In the genomic region with DNA sequence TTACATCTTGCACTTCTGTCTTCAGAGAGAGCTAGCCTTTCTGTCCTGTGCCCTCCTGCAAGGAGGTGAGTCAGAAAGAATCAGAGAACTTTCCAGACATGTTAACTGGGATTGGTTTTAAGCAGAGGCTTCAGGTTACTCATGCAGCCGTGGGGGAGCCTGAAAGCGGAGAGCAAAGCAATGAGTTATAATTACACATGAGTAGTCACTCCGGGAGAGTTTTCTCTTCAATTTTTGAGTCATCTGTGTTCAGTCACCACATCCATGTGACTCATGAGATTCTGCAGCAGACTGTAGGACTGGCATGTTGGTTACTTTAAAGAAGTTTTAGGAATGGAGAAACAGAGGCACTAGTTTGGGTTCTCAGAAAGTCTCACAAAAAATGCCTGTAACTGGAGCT, we compare ENCODE assay signal across 9 mouse cellular contexts.
DNase-seq lines count a peak whose midpoint lies in the region; ATAC-seq and TF ChIP-seq lines count a peak whose summit lies in the region.
"Had no signal": no experiment of that assay in that cellular context is flagged by ENCODE, and none has a peak within 500 bp of the region (broad histone marks: within the 10 kb centered on the region; RNA-seq: fewer than 3 reads in every experiment).

No protein-coding gene starts in this region.

- no peaks in the 10 kb centered on the region for H3K79me2 ChIP-seq in C2C12 (ENCODE audit: control insufficient read depth, insufficient read depth)

- no peaks in the 10 kb centered on the region for H3K79me3 ChIP-seq in C2C12 (ENCODE audit: low read depth)

- H3ac ChIP-seq in C2C12 (ENCODE audit: control insufficient read depth, insufficient read length, low read depth) = no peak overlapping the region

- no peaks in the 10 kb centered on the region for H3K27me3 ChIP-seq in C2C12 (ENCODE audit: control insufficient read depth, insufficient read depth, insufficient read length)
- no peaks in the 10 kb centered on the region for H3K27me3 ChIP-seq in hindbrain, embryonic 14.5 days (ENCODE audit: control insufficient read depth, insufficient read depth, low read length)
- H3K27me3 ChIP-seq: hindbrain, embryonic 12.5 days had no signal

- no peaks in the 10 kb centered on the region for H3K9me3 ChIP-seq in hindbrain, embryonic 14.5 days (ENCODE audit: control insufficient read depth, low read length)
- H3K9me3 ChIP-seq: hindbrain, embryonic 12.5 days had no signal

- H3K4me2 ChIP-seq in hindbrain, embryonic 14.5 days (replicated peaks) = no peak overlapping the region
- H3K4me2 ChIP-seq: hindbrain, embryonic 12.5 days had no signal

- no peak overlapping the region for H3K9ac ChIP-seq in hindbrain, embryonic 14.5 days
- H3K9ac ChIP-seq: hindbrain, embryonic 12.5 days had no signal

- 78% methylated on average over 3 of the region's 3 CpGs for WGBS in hindbrain, embryonic 14.5 days

- ATAC-seq in inflammation-experienced regulatory T-cells, adult 6 months = peak; percentile 67
- ATAC-seq in hindbrain, embryonic 14.5 days (ENCODE audit: low FRiP score) = no peak

- TF ChIP-seq CTCF in C2C12 (IDR thresholded peaks at IDR 0.05; ENCODE audit: control insufficient read depth, insufficient read depth, insufficient read length) = no peak

- no peaks in the 10 kb centered on the region for H3K36me3 ChIP-seq in C2C12 (ENCODE audit: control insufficient read depth, insufficient read depth)
- no peaks in the 10 kb centered on the region for H3K36me3 ChIP-seq in hindbrain, embryonic 14.5 days (replicated peaks; ENCODE audit: control insufficient read depth, insufficient read depth)
- H3K36me3 ChIP-seq: hindbrain, embryonic 12.5 days had no signal

- peak; percentile 14 for DNase-seq in heart, postnatal 4 days
- no peak for DNase-seq in heart, adult 9 months (ENCODE audit: low spot score in 2 of 2)
- DNase-seq in adrenal gland, adult 2 months = peak; percentile 64
- no peak for DNase-seq in hindbrain, embryonic 14.5 days (ENCODE audit: low spot score)
- DNase-seq in ovary, postnatal 10 days (ENCODE audit: low spot score) = no peak
- DNase-seq: liver had no signal

- no peak overlapping the region for H3K4me3 ChIP-seq in C2C12 (ENCODE audit: insufficient read depth, poor library complexity, severe bottlenecking)
- H3K4me3 ChIP-seq in hindbrain, embryonic 14.5 days (replicated peaks; ENCODE audit: low read length) = no peak overlapping the region
- H3K4me3 ChIP-seq: hindbrain, embryonic 12.5 days had no signal

- H3K27ac ChIP-seq in hindbrain, embryonic 14.5 days = no peak overlapping the region
- H3K27ac ChIP-seq: hindbrain, embryonic 12.5 days had no signal

- H3K4me1 ChIP-seq in hindbrain, embryonic 14.5 days (replicated peaks; ENCODE audit: control insufficient read depth, insufficient read depth, low read length) = no peaks in the 10 kb centered on the region
- H3K4me1 ChIP-seq: hindbrain, embryonic 12.5 days had no signal

TF ChIP-seq in C2C12, 6 proteins besides CTCF, POLR2A, EP300 and RAD21:
- no peak for TF ChIP-seq MYOD1 (IDR thresholded peaks at IDR 0.05; ENCODE audit: control insufficient read depth, insufficient read length, low read depth)
- no peak for TF ChIP-seq CEBPB (IDR thresholded peaks at IDR 0.05; ENCODE audit: low read depth)
- TF ChIP-seq USF1 (IDR thresholded peaks at IDR 0.05; ENCODE audit: low read depth) = peak; percentile 52
- peak; percentile 84 for TF ChIP-seq FOSL1 (IDR thresholded peaks at IDR 0.05; ENCODE audit: insufficient read depth, low read length, poor library complexity, severe bottlenecking)
- TF ChIP-seq MYOG (IDR thresholded peaks at IDR 0.05; ENCODE audit: control insufficient read depth, extremely low read depth, insufficient read length) = no peak
- TF ChIP-seq MAX (IDR thresholded peaks at IDR 0.05) = no peak

Comparison
In these comparisons a context has a peak if more than half of its experiments do, and no peak if none do; other contexts are left out.
1. DNase-seq: peak in heart, postnatal 4 days (single experiment) and adrenal gland, adult 2 months (single experiment); none in heart, adult 9 months (0 of 2), hindbrain, embryonic 14.5 days (single experiment) and ovary, postnatal 10 days (single experiment).